Mouse (Mus musculus) testis, postnatal 10 days (tissue): ENCODE data around the gene Eif1.
"Not testable (repeated sequence)": the region's sequence is repeated elsewhere in the genome, so short reads cannot be mapped to it uniquely, and the experiment has no call there.

Experiments used
- DNase-seq: peaks from one replicate; pipeline ENCODE4 v3.0.0; 2021; ENCODE audit warnings: low spot score

Eif1 gene

DNA sequence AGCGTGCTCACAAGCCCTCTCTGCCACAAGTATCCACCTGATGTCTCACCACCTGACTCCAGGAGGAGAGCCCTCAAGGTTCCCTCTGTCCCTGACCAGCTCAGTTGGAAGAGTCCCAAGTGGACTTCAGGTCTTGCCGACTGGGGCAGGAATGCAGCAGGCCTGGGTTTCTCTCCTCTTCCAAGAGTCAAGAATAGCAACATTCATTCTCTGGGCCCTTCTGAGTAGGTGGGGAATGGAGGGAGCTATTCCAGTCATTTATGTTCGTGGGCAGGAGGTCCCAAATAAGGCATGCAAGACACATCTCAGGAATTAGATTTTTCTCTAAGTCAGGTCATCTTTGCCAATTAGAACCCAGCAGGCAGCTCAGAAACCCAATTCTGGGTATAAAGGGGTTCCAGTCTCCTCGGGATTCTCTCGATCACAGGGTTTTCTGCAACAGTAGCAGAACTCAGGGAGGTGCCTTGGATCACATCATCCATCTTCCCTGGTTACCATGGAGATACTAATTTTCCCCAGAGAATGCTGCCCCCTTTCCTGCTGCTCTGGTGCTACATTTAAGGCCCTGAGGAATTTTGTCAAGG is 7.5 kb upstream of the Eif1 start:
- no peak for DNase-seq

DNA sequence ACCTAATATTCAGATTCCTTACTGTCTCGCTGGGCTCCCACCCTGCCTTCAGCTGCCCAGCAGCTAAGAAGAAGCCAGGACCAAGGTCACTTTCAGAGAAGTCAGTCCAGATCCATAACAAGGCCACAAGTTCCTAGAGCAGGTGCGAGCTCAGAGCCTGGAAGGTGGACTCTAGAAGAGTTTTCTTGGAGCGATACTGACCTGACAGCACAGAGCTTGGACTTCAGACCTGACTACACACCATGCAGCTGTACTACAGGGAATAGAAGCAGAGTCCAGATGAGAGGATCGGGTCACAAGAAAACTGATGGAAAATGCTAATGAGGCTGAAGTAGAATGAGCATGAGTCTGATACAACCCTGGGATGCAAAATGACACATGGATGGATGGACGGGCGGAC is 6.3 kb upstream of the Eif1 start:
- no peak for DNase-seq

DNA sequence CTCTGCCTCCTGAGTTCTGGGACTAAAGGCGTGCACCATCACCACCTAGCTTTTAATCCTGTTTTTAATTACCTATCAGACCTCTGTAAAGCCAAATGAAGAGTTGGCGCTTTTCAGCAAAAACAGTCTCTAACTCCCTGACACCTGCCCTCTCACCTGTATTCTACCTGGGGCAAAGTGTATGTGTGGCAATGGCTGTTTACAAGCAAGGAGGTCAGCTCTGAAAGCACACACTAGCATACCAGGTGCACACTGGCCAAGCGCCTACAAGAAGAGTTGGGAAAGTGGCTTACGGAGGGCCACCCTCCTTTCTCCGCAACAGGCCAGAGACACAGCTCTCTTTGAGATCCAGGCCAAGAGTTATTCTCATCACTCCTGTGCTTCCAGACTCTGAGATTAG is 4.2 kb upstream of the Eif1 start:
- DNase-seq, result no peak

DNA sequence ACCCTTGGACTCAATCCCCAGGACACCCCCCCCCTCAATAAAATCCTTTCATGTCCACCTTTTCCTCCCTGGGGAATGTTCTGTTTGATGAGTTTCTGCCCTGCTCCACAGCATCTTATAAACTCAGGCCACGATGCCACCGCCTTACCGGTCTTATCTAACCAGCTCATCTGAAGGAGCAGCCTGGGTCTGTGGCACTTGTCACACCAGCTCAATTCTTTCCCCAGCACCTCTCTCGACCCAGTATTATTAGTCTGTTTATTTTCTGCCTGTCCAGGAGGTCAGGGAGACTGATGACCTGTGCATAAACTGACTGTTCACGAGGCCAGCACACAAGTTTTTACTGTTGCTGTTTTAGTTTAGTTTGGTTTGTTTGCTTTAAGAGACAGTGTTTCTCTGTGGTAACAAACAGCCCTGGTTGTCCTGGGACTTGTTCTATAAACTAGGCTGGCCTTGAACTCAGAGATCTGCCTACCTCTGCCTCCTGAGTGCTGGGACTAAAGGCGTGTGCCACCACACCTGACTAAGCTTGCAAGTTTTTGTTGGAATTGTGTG is 1.8 kb upstream of the Eif1 start:
- no peak for DNase-seq

DNA sequence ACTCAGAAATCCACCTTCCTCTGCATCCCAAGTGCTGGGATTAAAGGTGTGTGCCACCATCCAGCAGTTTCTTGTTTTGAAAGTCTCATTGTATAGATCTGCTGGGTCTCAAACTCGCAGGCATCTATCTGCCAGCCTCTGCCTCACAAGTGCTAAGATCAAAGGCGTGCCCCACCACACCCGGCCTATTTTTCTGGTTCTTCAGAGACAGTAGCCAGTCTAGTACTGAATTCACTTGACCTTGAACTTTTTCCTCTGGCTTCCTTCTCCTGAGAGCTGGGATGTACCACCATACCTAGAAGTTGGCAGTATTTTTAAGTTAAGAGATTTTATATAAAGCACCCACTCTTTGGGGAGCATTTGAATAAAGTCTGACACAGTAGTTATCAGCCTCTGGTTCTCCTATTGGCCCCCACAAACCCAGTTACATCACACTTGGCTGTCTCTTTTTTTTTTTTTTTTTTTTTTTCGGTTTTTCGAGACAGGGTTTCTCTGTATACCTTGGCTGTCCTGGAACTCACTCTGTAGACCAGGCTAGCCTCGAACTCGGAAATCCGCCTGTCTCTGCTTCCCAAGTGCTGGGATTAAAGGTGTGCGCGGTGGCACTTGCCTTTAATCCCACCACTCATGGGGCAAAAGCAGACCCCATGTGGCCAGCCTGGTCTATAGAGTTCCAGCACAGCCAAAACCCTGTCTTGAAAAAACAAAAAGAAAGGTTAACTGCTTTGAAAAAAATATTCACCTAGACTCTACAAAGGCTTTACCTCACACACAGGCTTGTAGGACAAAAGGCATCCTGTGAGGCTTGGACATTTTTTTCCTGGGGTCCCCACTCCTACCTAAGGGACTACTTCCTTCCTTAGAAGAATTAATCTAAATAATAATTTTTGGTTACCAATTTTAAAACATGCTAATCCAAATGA is 895 bp upstream of the Eif1 start:
- no peak for DNase-seq

DNA sequence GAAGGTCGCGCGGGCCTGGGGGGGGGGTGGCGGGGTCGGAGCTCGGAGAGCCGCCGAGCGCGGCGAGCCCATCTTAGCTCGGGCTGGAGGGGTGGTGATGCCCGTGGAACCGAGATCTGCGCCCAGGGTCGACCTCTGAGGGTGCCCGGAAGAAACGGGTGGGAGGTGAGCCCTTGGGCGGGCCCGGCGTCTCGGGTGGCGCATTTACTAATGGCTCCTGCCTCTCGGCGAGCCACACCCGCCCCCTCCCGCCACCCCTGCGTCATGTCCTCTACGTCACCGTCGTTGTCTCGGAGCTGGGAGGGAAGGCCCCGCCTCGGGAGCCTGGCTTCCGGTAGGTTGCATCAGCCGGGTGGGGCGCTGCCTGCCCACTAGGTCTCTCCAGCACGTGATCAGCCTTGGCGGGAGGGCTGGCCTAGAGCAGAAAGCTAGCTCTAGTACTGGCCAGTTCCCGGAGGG is 516 bp downstream of the Eif1 start:
- peak; percentile 96 for DNase-seq

DNA sequence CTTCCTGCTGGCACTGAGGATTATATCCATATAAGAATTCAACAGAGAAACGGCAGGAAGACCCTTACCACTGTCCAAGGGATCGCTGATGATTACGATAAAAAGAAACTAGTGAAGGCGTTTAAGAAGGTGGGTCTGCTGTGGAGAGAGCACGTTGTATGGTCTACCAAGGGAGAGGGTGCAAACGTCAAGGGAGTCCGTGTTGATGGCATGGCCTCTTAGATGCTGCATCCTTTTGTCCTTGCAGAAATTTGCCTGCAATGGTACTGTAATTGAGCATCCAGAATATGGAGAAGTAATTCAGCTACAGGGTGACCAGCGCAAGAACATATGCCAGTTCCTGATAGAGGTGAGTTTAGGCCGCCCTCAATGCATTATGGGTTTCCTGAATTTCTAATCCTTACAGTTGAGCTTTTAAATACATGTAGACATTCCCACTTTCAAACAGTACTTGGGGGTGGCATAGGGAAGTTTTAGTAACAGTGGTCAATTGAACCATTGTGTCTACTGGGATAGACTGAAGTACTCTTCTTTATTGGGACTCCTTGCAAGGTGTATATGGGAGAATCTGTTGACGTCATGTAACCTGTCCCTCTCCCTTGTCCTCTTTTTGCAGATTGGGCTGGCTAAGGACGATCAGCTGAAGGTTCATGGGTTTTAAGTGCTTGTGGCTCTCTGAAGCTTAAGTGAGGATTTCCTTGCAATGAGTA is 1.2 kb downstream of the Eif1 start:
- DNase-seq, result not testable (repeated sequence)

DNA sequence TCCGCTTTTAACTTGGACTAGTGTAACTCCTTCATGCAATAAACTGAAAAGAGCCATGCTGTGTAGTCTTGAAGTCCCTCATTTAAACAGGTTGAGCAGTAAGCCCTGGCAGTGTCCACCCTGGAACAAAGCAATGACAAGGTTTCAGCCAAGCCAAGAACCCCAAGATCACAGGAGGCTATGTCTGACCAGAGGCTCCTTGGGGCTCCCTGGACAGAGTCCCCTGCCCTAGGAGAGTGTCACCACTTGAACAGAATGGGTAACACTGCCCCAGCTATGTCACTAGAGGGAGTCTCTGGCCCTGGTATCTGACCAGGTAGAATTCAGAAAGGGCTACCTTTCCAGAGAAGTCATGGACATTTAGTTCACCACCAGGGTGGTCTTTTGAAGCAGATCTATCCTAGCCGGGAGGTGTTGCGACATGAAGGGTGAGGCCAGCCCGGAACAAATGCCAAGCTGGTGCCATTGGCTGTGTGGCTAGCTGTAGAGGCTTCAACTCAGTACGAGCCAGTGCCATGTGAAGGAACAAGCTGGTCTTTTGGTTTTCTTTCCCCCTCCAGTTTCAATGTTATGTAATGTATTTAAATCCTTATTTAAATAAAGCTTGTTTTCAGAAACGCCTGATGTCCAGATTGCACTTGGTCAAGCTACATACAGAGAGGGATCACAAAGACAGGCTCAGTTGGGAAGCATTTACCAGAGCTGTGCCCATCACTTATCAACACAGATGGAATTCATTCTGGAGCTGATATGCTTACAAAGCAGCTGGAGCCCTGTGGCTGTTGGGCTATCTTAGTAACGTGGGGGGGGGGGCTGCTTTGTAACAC is 2.0 kb downstream of the Eif1 start:
- not testable (repeated sequence) for DNase-seq

DNA sequence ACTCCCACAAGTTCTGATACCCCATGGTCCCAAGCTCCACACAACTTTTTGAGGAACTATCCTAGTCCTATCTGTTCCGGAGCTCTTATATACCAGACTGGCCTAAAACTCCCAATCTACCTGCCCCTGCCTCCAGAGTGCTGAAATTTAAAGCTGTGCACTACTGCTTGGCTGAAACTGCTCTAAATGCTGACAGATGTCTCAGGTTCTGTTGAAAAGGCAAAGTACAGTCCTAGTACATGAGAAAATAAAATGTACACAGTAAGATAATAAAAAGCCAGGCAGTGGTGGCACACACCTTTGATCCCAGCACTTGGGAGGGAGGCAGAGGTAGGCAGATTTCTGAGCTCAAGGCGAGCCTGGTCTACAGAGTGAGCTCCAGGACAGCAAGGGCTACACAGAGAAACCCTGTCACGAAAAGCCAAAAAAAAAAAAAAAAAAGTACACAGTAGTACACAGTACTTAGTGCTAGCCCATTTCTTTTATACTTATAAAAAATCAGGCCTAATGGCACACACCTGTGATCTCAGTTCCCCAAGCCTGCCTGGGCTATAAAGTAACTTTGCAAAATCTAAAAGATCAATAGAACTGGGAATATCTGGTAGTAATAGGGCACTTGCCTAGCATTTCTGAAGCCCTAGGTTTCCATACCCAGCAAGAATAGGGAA is 3.0 kb downstream of the Eif1 start:
- no peak for DNase-seq

DNA sequence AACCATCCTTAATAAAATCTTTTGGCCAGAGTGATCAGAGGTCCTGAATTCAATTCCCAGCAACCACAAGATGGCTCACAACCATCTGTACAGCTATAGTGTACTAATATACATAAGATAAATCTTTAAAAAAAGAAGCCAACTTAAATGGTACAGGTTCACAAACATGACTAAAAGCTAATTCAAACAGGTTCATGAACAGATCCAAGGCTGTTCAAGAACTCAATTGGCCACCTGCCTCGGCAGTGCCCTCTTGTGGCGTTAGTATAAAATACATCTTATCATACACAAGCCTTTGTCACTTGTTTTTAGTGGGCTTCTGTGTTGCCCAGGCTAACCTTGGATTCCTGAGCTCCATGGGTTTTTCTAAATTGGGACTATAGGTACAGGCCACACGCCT is 3.9 kb downstream of the Eif1 start:
- peak; percentile 77 for DNase-seq

DNA sequence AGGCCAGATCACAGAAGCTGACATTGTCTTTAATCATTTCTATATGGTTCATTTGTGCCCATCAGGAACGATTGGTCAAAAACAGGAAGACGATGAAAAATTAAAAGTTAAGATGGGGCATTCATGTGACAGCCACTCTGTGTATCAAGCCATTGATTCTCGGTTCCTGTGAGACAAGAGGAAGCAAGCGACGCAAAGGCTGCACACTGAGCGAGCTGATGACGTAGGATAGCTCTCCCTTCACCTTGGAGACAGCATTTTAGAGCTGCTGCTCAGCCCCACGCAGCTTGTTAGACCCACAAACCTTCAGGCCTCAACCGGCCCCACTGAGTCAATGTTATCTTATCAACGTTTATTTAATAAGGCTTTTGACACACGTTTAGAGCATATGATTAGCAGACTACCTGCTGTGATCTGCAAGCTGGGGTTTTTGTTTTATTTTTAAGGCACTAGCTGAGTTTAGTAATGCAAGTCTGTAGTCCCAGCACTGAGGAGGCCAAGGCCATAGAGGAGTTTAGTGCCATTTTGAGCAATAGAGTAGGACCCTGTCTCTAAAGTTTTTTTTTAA is 5.5 kb downstream of the Eif1 start:
- DNase-seq, result no peak

DNA sequence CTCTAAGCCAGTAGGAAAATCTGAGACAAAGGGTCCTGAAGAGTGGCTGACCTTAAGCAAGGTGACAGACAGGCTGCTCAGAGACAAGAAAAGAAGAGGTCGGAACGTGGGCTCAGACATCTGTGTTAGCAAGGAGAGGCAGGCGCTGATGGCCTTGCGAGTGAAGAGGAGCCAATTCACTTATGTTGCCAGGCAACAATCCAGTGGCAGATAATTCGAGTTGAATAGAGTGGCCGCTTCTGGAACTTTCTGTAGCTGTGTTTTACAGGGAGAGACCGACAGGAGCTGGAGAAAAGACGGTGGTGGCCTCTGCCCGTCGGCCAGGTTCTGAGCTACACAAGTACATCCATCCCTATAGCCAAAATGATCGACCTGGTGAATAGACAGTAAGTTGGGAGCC is 7.6 kb downstream of the Eif1 start:
- DNase-seq, result no peak

DNA sequence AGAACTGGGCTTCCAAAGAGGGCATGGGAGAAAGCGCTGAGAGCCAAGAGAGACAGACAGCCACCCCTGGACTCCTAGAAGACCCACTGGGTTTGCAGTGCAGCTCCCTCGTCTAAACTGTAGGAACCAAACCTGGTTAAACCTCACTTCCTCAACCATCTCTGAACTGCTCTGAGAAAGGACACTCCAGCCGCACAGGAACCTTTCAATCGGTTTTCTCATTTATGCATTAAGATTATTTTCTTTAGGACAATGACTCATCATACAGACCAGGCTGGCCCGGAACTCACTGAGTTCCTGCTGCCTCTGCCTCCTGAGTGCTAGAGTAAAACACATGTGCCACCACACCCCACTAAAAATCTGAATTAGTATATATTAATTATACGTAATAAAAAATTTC is 8.1 kb downstream of the Eif1 start:
- DNase-seq, result no peak

DNA sequence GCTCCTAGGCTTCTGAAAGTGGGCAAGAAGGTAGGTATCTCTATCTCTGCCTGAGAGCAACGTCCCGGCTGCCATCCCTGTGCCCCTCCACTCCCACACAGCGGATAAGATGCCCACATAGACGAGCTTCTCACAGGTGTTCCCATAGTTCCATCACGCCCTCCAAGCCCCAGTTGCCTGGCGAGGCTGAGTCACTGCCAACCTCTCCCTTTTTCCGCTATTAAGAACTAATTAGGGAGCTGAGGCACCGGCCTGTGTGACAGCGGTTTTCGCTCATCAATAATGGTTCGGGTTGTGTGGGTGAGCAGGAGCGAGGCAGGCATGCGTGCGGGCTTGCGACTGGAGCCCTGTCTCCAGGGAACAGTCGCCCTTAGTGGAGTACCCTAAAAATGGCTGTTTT is 10.6 kb downstream of the Eif1 start:
- DNase-seq, result no peak

DNA sequence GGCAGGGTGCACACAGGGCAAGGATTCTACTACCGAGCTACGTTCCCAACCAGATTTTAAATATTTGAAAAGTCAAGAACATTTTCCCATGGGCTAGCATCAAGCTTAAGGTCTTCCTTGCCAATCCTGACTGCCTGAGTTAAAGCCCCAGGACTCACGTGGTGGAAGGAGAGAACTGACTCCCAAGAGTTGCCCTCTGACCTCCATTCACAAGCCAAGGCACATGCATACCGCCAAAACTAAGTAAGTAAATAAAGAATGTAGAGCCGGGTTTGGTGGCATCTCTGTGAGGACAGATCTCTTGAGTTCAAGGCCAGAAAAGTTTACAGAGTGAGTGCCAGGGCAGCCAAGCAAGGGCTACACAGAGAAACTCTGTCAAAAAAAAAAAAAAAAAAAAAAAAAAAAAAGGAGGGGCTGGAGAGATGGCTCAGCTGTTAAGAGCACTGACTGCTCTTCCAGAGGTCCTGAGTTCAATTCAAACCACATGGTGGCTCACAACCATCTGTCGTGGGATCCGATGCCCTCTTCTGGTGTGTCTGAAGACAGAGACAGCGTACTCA is 11.2 kb downstream of the Eif1 start:
- not testable (repeated sequence) for DNase-seq

DNA sequence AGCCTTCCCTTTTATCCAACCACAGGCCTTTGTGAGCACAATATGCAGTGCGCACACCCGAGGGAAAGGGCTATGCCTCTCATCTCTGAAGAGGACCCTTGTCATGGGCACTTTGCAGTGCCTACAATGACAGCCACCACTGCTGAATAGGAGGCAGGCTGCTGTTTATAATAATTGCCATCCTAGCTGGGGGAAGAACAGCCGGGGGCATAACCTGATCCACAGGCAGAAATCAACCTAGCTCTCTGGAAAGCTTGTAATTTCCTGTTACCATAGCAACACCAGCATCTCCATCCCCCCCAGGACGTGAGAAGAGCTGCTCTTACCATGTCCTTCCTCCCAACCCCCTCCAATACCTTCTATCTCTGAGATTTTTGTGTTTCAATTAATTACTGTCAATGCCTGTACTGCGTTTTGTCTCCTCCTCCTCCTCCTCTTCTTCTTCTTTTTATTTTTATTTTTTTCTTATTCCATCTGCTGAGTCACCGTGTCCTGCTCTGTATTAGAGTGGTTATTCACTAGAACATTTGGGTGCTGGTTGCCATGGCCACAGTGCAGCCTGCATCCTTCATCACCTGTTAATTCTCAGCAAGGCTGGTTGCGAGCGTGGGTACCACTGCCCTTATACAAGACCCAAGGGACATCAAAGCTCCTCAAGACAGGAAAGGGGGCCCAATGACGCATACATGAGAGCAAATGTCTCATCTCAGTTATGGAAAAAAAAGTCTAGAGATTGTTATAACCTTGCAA is 13.3 kb downstream of the Eif1 start:
- DNase-seq, result no peak

DNA sequence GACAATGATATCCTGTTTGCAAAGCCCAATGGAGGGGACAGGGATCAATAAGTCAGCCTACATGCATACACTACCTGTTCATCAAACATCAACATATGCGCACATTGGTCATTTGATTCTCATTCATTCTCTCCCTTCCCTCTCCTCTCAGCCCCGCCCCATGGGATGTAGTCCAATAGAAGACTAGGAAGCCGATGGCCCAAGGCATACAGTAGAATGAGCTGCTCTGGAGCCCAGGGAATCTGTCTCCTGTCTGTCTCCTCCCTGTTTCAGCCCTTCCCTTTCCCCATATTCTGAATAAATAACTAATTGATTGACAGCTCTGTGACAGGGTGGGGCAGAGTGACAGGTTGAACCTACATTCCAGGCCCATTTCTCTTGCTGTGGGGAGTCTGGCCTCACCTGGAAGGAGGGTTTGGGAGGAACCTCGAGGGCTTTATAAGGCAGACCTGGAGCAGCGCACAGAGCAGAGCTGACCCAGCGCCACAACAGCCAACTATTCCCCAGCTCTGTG is 14.3 kb downstream of the Eif1 start, which contains the start of gene Gast:
Gene Gast (plus strand): TSS at position 464 of the 514 bp plus-strand sequence.
- DNase-seq, result no peak

DNA sequence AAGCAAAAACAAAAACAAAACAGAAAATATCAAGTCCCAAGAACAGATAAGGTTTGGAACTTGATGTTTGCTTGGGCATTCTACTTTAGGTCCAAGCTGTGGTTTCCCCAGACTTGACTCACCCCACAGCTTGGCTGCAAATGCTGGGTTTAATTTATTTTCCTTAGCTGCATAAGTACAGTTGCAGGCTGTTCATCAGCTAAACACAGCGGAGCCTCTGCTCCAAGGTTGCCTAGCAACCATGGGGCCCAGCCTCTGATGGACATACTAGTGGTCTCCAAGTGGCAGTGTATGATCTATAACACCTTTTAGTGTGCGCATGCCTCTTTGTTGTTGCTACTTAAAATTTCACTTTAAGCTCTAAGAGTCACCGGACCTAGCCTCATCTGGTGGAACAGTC is 16.0 kb downstream of the Eif1 start:
- DNase-seq, result no peak

DNA sequence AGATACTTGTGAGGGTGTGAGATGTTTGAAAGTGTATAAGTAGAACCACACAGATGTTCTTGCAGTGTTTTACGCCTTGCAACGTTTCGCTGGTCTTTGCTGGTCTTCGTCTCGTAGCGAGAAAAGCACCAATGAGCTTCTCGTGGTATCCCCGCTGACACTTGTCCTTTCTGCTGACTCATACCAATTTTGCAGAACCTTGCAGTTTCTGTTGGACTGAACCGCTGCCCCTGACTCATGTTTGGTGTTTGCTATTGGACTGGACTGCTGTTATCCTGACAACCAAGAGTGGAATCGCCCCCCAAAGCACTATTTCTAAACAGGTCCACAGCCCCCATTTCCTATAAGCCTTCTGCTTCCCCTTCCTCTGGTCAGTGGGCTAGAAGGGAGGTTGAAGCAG is 24.6 kb downstream of the Eif1 start:
- no peak for DNase-seq
